Mouse (Mus musculus) Patski (cell line): ENCODE measurements around the gene Inha. TPM values are rescaled to one million over a fixed set of nuclear protein-coding genes. Genes with fewer than 3 reads are reported as not detected.

Experiments
- ATAC-seq: fragments of 100-300 bp; one replicate; pipeline ENCODE4 v1.8.0; 2021
- CTCF ChIA-PET: fragments of 350-600 bp; sonication (Branson Sonifier 250); formaldehyde crosslinking; loops from one replicate; lab custom pipeline; 2022; ENCODE audit warnings: inconsistent platforms; lab: Charles Lee
- POLR2A ChIA-PET: fragments of 350-600 bp; sonication (Branson Sonifier 250); formaldehyde crosslinking; loops from one replicate; lab custom pipeline; 2022; ENCODE audit warnings: antibody characterized with exemption, inconsistent platforms; lab: Charles Lee
- DNase-seq: peaks from one replicate; pipeline ENCODE4 v3.0.0-alpha.2; 2011; ENCODE audit warnings: low read depth, low spot score
- H3K27me3 ChIP-seq: fragments of 371-371 bp; one replicate; pipeline ENCODE4 v1.5.1; 2021
- CTCF ChIP-seq: fragments of 100-300 bp; IDR thresholded peaks from one replicate; pipeline ENCODE4 v1.5.1; 2021
- in situ Hi-C: fragments of 300-500 bp; cut with MboI; formaldehyde crosslinking; loops from 3 replicates; pipeline ENCODE4 v1.11.1; 2018; ENCODE audit warnings: low pct_unique_long_range_greater_than_20kb, mixed read lengths
- polyA plus RNA-seq: library from polyadenylated mRNA; unstranded; gene quantifications from one replicate; pipeline ENCODE4 v1.2.3, GENCODE M21; 2021

Inha gene
- polyA plus RNA-seq, 1 experiment from 2014 or later: 5.7 TPM

GRCm38 (mm10) chr1:75516703-75517380 lies 10.0 kb downstream of the Inha start:
- in situ Hi-C loops: no loop called here
- ChIA-PET POLR2A (no interaction called here), CTCF (no interaction called here)
- no peak for TF ChIP-seq CTCF
- ATAC-seq: no peak
- DNase-seq: no peak
- peaks cover 6% of the 10 kb centered on the region for H3K27me3 ChIP-seq

GRCm38 (mm10) chr1:75517984-75518383 lies 11.1 kb downstream of the Inha start:
- in situ Hi-C loops: no loop called here
- POLR2A ChIA-PET: no interaction called here
- H3K27me3 ChIP-seq: peaks cover 3% of the 10 kb centered on the region
- ATAC-seq (no peak), DNase-seq (no peak)
- CTCF ChIA-PET: no interaction called here
- no peak for TF ChIP-seq CTCF

- no peak for TF ChIP-seq CTCF
- DNase-seq (no peak), ATAC-seq (no peak)
- no peaks in the 10 kb centered on the region for H3K27me3 ChIP-seq
- CTCF ChIA-PET: no interaction called here
- in situ Hi-C loops: no loop called here
- POLR2A ChIA-PET: no interaction called here
These were observed 11.6 kb downstream of the Inha start for GRCm38 (mm10) chr1:75518427-75518826.

- ATAC-seq (no peak), DNase-seq (no peak)
- in situ Hi-C loops: no loop called here
- ChIA-PET CTCF (no interaction called here), POLR2A (no interaction called here)
- H3K27me3 ChIP-seq: no peaks in the 10 kb centered on the region
- TF ChIP-seq CTCF: no peak
These were observed 12.7 kb downstream of the Inha start for GRCm38 (mm10) chr1:75519576-75519975.

GRCm38 (mm10) chr1:75521321-75522031 lies 14.6 kb downstream of the Inha start, which contains the start of gene Stk11ip:
Stk11ip (plus strand) TSS chr1:75521529.
- CTCF ChIA-PET: interaction anchor here (1.2 to 1.3 kb wide), 2 partner anchors 20 to 196 kb away, joined by 3 to 5 read pairs; no protein-coding TSS in a partner anchor
- no peaks in the 10 kb centered on the region for H3K27me3 ChIP-seq
- in situ Hi-C loops: no loop called here
- DNase-seq: peak; percentile 46
- peak; percentile 91 for ATAC-seq
- POLR2A ChIA-PET: interaction anchor here (0.6 to 1.9 kb wide), 4 partner anchors 15 to 45 kb away, joined by 3 to 7 read pairs (median 4); partner anchors contain the start of genes Inha and Obsl1
- no peak for TF ChIP-seq CTCF

- POLR2A ChIA-PET: interaction anchor here (0.5 kb wide), 1 partner anchor 14 kb away, joined by 3 read pairs; no protein-coding TSS in a partner anchor
- TF ChIP-seq CTCF: no peak
- ATAC-seq (no peak), DNase-seq (no peak)
- H3K27me3 ChIP-seq: no peaks in the 10 kb centered on the region
- in situ Hi-C loops: no loop called here
- CTCF ChIA-PET: interaction anchor here (1.5 kb wide), 1 partner anchor 34 kb away, joined by 4 read pairs; no protein-coding TSS in a partner anchor
These were observed 17.8 kb downstream of the Inha start for GRCm38 (mm10) chr1:75524679-75525078.

- in situ Hi-C loops: no loop called here
- CTCF ChIA-PET: interaction anchor here (1.6 to 3.3 kb wide), 2 partner anchors 12 to 53 kb away, joined by 5 to 9 read pairs; no protein-coding TSS in a partner anchor
- DNase-seq (no peak), ATAC-seq (no peak)
- H3K27me3 ChIP-seq: no peaks in the 10 kb centered on the region
- POLR2A ChIA-PET: no interaction called here
- TF ChIP-seq CTCF: no peak
These were observed 23.7 kb downstream of the Inha start for GRCm38 (mm10) chr1:75530546-75530945.

- no peak for DNase-seq
- TF ChIP-seq CTCF: no peak
- H3K27me3 ChIP-seq: no peaks in the 10 kb centered on the region
- in situ Hi-C loops: no loop called here
- ATAC-seq: no peak
- CTCF ChIA-PET: interaction anchor here (3.3 kb wide), 1 partner anchor 55 kb away, joined by 9 read pairs; no protein-coding TSS in a partner anchor
- POLR2A ChIA-PET: no interaction called here
These were observed 25.6 kb downstream of the Inha start for GRCm38 (mm10) chr1:75532280-75533172.

GRCm38 (mm10) chr1:75533325-75534252 lies 26.7 kb downstream of the Inha start:
- DNase-seq (no peak), ATAC-seq (no peak)
- in situ Hi-C loops: no loop called here
- ChIA-PET CTCF (no interaction called here), POLR2A (no interaction called here)
- no peak for TF ChIP-seq CTCF
- no peaks in the 10 kb centered on the region for H3K27me3 ChIP-seq
